Mouse (Mus musculus): ENCODE measurements at regions not wholly inside any gene's neighbourhood (a gene's known extent, or its start where the extent isn't known, plus 50 kb on each side); places are given as distances from the start of the nearest gene placed in this dataset.
"Not testable (repeated sequence)": the region's sequence is repeated elsewhere in the genome, so short reads cannot be mapped to it uniquely, and the experiment has no call there.

DNA sequence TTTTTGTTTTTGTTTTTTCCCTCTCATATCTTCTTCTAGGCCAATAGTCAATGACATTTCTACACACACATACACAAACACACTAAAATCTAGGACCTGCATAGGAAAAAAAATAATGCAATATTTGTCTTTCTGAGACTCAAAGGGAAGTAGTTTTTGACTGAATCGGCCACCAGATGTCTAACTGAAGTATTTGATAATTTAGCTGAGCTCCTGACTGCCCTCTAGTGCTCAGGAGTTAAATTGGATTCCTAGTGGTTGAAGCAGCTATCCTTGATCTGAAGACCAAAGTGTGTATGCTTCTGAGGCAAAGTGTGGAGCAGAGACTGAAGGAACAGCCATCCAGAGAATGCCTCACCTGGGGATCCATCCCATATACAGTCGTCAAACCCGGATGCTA lies 672.2 kb downstream of the Dad1 start:
- WGBS = 44% methylated on average over 3 of the region's 3 CpGs
- not testable (repeated sequence) for H3K4me3 ChIP-seq; H3K4me1 ChIP-seq (replicated peaks); ATAC-seq (replicated peaks; ENCODE audit: insufficient number of reproducible peaks, insufficient read depth, low FRiP score, low read depth); H3K4me2 ChIP-seq; H3K9me3 ChIP-seq (replicated peaks); H3K27ac ChIP-seq; H3K27me3 ChIP-seq; H3K36me3 ChIP-seq; H3K9ac ChIP-seq

DNA sequence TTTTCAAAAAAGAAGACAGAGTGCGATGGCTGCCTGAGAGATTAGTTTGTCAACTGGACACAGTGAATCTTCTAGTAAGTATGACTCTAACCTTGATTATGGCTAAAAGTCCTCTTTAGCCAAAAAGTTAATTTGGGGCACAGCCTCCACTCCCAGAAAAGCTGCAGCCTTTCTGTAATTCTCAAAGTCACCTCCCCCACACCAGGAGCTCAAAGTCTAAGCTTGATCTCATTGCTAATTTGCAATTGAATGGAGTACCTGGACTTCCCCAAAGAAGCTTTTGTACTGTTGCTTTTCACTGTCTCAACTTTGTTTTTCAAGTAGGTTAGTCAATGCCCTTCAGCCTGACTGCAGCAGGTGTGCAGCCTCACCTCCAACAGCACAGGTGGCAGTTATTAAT lies 677.0 kb downstream of the Dad1 start:
- not testable (repeated sequence) for ATAC-seq (replicated peaks; ENCODE audit: insufficient number of reproducible peaks, insufficient read depth, low FRiP score, low read depth); H3K9me3 ChIP-seq (replicated peaks); H3K4me2 ChIP-seq; H3K4me3 ChIP-seq; H3K36me3 ChIP-seq; H3K9ac ChIP-seq; H3K27me3 ChIP-seq; H3K27ac ChIP-seq; H3K4me1 ChIP-seq (replicated peaks)
- 81% methylated on average over 1 of the region's 1 CpGs for WGBS

DNA sequence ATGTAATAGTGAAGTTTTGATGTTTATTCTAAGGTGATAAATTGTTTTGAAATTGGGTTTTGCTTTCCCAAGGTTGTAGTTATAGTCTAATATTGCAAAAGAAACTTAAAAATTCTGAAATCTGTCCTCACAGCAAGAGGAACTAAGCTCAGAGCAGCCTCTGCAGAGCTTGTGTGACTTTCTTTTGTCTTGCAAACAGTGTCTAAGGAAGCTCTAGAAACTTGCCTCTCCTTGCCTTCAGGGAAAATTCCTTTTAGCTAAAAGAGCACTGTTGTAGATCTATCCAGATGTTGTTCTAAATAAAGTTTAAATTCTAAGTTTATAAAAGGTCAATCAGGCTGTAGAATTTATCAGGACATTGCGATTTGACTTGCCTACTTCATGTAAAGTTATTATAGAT lies 681.2 kb downstream of the Dad1 start:
- not testable (repeated sequence) for H3K36me3 ChIP-seq; H3K4me3 ChIP-seq; ATAC-seq (replicated peaks; ENCODE audit: insufficient number of reproducible peaks, insufficient read depth, low FRiP score, low read depth); H3K4me1 ChIP-seq (replicated peaks); H3K4me2 ChIP-seq; H3K27me3 ChIP-seq; H3K9ac ChIP-seq; H3K9me3 ChIP-seq (replicated peaks); H3K27ac ChIP-seq
- WGBS = 78% methylated on average over 1 of the region's 1 CpGs

DNA sequence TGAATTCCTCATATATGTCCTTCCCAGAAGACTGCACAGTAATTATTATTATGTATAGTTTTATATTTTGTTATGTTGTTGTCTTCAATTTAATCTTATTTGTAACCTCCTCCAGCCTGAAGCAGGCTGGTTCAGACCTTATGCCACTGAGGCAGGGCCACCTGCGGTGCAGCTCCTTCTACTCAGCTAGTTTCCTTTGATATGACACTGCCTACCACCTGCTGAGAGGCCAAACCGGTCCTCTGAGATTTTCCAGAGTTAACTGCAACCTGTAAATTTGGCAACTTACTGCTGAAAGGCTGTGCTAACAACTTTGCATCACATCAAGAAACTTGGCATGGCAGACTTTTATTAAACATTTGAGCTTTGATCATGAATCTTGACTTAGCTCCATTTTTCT lies 691.3 kb downstream of the Dad1 start:
- Histone ChIP-seq H3K27ac (no peak overlapping the region), H3K4me3 (no peak overlapping the region), H3K4me1 (replicated peaks) (no peaks in the 10 kb centered on the region), H3K27me3 (no peaks in the 10 kb centered on the region), H3K4me2 (no peak overlapping the region), H3K9ac (no peak overlapping the region), H3K36me3 (no peaks in the 10 kb centered on the region), H3K9me3 (replicated peaks) (no peaks in the 10 kb centered on the region)
- 38% methylated on average over 2 of the region's 2 CpGs for WGBS
- no peak for ATAC-seq (replicated peaks; ENCODE audit: insufficient number of reproducible peaks, insufficient read depth, low FRiP score, low read depth)

DNA sequence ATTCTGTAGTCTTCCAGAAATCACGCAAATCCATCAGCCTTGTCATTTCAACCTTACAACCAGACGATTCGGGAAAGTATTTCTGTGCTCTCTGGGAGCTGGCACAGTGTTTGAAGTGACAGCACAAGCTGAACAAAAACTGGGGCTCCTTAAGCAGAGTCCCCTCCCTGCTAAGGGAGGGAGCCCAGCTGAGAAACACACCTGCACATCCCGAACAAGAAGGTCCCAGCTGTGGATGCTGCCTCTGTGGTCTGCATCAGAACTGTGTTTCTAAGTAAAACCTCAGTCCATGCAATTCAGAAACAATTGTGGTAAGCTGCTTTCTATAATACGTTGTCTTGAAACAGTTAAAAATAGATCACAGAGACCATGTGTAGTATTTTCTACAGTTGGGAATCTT lies 693.8 kb downstream of the Dad1 start:
- H3K27ac ChIP-seq; H3K4me2 ChIP-seq; ATAC-seq (replicated peaks; ENCODE audit: insufficient number of reproducible peaks, insufficient read depth, low FRiP score, low read depth); H3K27me3 ChIP-seq; H3K9ac ChIP-seq; H3K36me3 ChIP-seq; H3K9me3 ChIP-seq (replicated peaks); H3K4me1 ChIP-seq (replicated peaks); H3K4me3 ChIP-seq: not testable (repeated sequence)
- WGBS = 70% methylated on average over 5 of the region's 5 CpGs

DNA sequence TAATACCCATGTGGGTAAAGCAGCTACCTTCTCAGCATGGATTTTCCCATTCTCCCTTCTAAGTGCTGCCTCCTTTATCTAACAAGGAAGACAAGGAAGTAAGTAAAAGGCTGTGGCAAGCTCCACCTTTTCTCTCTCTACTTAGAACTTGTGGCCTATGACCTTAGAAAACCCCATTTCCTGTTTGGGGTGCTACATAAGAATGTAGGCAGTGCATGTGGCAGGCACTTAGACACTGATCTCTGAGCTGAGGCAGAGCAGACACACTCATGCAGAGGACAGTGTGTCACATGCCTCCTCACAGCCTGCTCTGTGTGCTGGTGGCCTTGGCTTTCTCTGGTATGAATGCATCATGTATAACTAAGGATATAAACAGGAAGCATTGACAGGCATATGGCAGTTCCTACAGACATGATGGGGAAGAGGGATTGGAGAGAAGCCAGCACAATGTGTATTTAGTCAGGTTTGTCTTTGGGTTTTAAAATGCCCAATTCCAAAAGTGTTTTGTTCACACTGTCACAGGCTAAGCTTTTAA lies 694.5 kb downstream of the Dad1 start:
- H3K4me3 ChIP-seq; H3K4me1 ChIP-seq (replicated peaks); H3K9me3 ChIP-seq (replicated peaks); H3K9ac ChIP-seq; ATAC-seq (replicated peaks; ENCODE audit: insufficient number of reproducible peaks, insufficient read depth, low FRiP score, low read depth); H3K4me2 ChIP-seq; H3K36me3 ChIP-seq; H3K27me3 ChIP-seq; H3K27ac ChIP-seq: not testable (repeated sequence)

DNA sequence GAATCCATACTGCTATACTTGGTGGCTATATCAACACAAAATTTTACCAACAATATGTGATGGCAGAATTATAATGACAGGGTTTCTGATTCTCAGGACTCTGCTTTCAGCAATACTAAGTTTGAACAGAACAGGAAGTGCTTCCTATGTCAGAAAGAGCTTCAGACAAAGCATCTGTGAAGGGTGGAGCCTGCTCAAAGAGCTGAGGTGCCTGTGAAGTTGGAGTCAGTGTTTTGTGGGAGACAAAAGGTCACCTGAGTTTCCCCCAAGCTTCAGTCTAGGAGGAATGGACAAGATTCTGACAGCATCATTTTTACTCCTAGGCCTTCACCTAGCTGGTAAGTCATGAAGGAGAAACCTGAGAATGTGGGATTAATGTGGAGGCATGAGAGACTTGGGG lies 700.1 kb downstream of the Dad1 start:
- no peak for ATAC-seq (replicated peaks; ENCODE audit: insufficient number of reproducible peaks, insufficient read depth, low FRiP score, low read depth)
- H3K9me3 ChIP-seq (replicated peaks) = no peaks in the 10 kb centered on the region
- H3K36me3 ChIP-seq = no peaks in the 10 kb centered on the region
- no peak overlapping the region for H3K27ac ChIP-seq
- no peaks in the 10 kb centered on the region for H3K27me3 ChIP-seq
- H3K4me2 ChIP-seq = no peak overlapping the region
- H3K4me3 ChIP-seq = no peak overlapping the region
- no peak overlapping the region for H3K9ac ChIP-seq
- no peaks in the 10 kb centered on the region for H3K4me1 ChIP-seq (replicated peaks)

DNA sequence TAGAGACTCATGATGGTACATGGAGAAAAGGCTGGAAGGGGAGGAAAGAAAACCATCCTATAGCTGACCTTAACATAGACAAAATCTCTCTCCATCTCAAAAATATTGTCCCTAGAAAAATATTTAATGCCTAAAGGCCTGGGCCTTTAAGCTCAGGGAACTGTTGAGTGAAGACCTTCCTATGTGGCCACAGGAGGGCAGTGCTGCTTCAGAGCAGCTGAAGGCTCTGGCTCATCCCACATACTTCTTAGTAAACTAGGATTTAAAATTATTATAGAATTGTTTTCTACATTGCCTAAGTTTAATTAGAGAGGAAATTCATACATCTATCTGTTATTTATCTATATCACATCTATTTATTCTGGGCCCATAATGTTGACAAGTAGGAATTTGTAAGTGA lies 706.5 kb downstream of the Dad1 start:
- H3K27me3 ChIP-seq = not testable (repeated sequence)

DNA sequence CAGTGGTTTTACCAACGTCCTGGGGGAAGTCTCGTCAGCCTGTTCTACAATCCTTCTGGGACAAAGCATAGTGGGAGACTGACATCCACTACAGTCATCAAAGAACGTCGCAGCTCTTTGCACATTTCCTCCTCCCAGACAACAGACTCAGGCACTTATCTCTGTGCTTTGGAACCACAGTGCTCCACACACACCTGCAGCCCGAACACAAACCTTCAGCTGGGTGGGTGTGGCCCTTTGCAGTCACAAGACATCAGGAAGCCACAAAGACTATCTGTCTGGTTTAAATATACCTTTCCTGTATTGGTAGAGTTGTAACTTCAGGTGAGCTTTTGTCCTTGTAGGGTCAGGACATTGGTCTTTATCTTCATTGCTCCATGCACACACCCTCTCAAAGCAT lies 708.6 kb downstream of the Dad1 start:
- Histone ChIP-seq H3K4me1 (replicated peaks) (no peaks in the 10 kb centered on the region), H3K9me3 (replicated peaks) (no peaks in the 10 kb centered on the region)

More for the DNA sequence above, 706.5 kb downstream of the Dad1 start:
- H3K36me3 ChIP-seq; H3K4me3 ChIP-seq; H3K9ac ChIP-seq; H3K4me1 ChIP-seq (replicated peaks); H3K4me2 ChIP-seq; H3K9me3 ChIP-seq (replicated peaks); ATAC-seq (replicated peaks; ENCODE audit: insufficient number of reproducible peaks, insufficient read depth, low FRiP score, low read depth); H3K27ac ChIP-seq: not testable (repeated sequence)

DNA sequence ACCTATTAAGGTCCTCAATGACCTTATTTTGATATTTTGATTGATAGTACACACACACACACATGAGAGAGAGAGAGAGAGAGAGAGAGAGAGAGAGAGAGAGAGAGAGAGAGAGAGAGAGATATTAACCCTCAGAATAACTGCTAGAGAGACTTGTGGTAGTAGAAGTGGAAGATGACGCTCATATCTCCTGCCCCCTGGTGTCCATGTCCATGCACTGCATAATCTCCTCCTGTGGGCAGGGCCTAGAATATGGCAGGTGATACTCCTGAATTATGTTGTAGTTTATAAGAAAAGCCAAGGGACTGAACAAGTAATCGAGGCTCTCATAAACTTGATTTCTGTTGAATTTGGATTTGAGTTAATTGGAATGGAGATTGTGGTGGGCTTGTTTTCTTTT lies 712.3 kb downstream of the Dad1 start:
- WGBS = 41% methylated on average over 2 of the region's 2 CpGs
- not testable (repeated sequence) for H3K4me3 ChIP-seq; H3K4me1 ChIP-seq (replicated peaks); ATAC-seq (replicated peaks; ENCODE audit: insufficient number of reproducible peaks, insufficient read depth, low FRiP score, low read depth); H3K27me3 ChIP-seq; H3K4me2 ChIP-seq; H3K27ac ChIP-seq; H3K36me3 ChIP-seq; H3K9ac ChIP-seq; H3K9me3 ChIP-seq (replicated peaks)

More for the DNA sequence above, 708.6 kb downstream of the Dad1 start:
- Histone ChIP-seq H3K4me3 (no peak overlapping the region), H3K4me2 (no peak overlapping the region), H3K9ac (no peak overlapping the region), H3K36me3 (no peaks in the 10 kb centered on the region), H3K27ac (no peak overlapping the region), H3K27me3 (no peaks in the 10 kb centered on the region)
- 42% methylated on average over 5 of the region's 5 CpGs for WGBS
- no peak for ATAC-seq (replicated peaks; ENCODE audit: insufficient number of reproducible peaks, insufficient read depth, low FRiP score, low read depth)

DNA sequence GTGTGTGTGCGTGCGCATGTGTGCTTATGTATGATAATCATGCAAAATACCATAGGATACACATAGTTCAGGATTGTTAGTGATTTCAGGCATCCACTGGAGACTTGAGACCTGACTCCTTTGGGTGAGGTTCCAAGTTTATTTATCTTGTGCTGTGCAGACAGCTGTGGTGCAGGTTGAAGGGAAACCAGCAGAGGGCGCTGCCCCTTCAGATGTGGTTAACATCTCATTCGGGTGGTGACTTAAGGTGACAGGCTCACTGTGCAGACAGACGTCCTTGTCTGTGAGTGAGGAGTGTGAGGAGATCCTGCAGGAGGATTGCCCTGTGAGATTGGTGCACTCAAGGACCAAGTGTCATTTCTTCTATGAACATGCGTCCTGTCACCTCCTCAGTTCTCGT lies 716.0 kb downstream of the Dad1 start:
- not testable (repeated sequence) for H3K4me3 ChIP-seq; H3K4me2 ChIP-seq; ATAC-seq (replicated peaks; ENCODE audit: insufficient number of reproducible peaks, insufficient read depth, low FRiP score, low read depth); H3K9me3 ChIP-seq (replicated peaks); H3K36me3 ChIP-seq; H3K27me3 ChIP-seq; H3K4me1 ChIP-seq (replicated peaks); H3K9ac ChIP-seq; H3K27ac ChIP-seq
- WGBS = 51% methylated on average over 7 of the region's 7 CpGs

DNA sequence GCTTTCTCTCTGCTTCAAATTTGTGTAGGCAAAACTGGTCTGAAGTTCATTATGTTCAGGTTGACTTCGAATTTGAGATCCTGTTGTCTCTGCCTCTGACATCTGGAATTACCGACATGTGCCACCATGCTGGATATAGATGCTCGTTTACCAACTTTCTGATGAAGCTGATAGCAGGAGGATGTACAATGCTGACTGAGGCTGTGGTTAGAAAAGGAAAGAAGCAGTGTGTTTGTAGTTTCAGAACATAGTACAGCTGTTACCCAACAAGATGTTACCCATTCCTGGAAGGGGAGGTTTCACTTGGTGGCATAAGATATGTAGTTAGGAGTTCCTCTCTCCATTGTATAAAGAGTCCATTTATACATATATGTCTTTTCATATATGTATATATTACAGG lies 730.5 kb downstream of the Dad1 start:
- not testable (repeated sequence) for H3K27me3 ChIP-seq; H3K9ac ChIP-seq; ATAC-seq (replicated peaks; ENCODE audit: insufficient number of reproducible peaks, insufficient read depth, low FRiP score, low read depth); H3K27ac ChIP-seq; H3K4me2 ChIP-seq; H3K4me1 ChIP-seq (replicated peaks); H3K4me3 ChIP-seq; H3K36me3 ChIP-seq; H3K9me3 ChIP-seq (replicated peaks)
- no CpG with 5 or more reads among the region's 3 CpGs for WGBS

DNA sequence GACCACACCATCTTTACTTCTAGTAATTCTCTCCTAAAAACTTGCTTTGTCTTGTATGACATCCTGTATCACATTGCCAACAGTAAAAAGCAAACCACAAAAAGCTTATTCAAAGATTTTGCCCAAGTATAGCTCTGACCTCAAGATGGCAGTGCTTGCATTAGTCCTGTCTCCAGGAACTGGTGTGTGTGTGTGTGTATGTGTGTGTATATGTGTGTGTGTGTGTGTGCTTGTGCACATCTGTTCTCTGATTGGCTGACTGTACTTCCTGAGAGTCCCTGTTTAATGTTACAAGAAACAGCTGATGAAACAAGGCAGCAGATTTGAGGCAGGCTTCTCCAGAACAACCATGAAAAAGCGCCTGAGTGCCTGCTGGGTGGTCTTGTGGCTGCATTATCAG lies 735.0 kb downstream of the Dad1 start:
- ATAC-seq (replicated peaks; ENCODE audit: insufficient number of reproducible peaks, insufficient read depth, low FRiP score, low read depth); H3K36me3 ChIP-seq; H3K4me3 ChIP-seq; H3K4me1 ChIP-seq (replicated peaks); H3K27ac ChIP-seq; H3K9ac ChIP-seq; H3K27me3 ChIP-seq; H3K9me3 ChIP-seq (replicated peaks); H3K4me2 ChIP-seq: not testable (repeated sequence)
- no CpG with 5 or more reads among the region's 1 CpGs for WGBS
